Mouse (Mus musculus) embryonic facial prominence, embryonic 11.5 days (tissue): ENCODE measurements at regions not wholly inside any gene's neighbourhood (a gene's known extent, or its start where the extent isn't known, plus 50 kb on each side); places are given as distances from the start of the nearest gene placed in this dataset.

Source experiments
- ATAC-seq: fragments of 200-750 bp; cut with Nextera tagmentation; replicated peaks from 2 replicates; pipeline ENCODE4 v1.8.0; 2017; ENCODE audit warnings: low read depth; ENCODE audit not compliant: insufficient number of reproducible peaks, low FRiP score, low TSS enrichment
- DNase-seq: peaks from one replicate; pipeline ENCODE4 v3.0.0-alpha.2; 2015; ENCODE audit warnings: low spot score
- H3K27ac ChIP-seq: fragments of 300-500 bp; sonication (generic); replicated peaks from 2 replicates; pipeline ENCODE4 v1.5.1; 2014; ENCODE audit warnings: mild to moderate bottlenecking, low read depth, low read length, control low read depth
- H3K27me3 ChIP-seq: fragments of 300-500 bp; sonication (generic); 2 replicates; pipeline ENCODE4 v1.6.1; 2014; ENCODE audit warnings: mild to moderate bottlenecking, low read length, moderate library complexity, mixed read lengths; ENCODE audit not compliant: control insufficient read depth, insufficient read depth
- H3K36me3 ChIP-seq: fragments of 300-500 bp; sonication (generic); replicated peaks from 2 replicates; pipeline ENCODE4 v1.6.1; 2014; ENCODE audit warnings: low read depth, mild to moderate bottlenecking, low read length, moderate library complexity, mixed read lengths; ENCODE audit not compliant: control insufficient read depth, insufficient read depth
- H3K4me1 ChIP-seq: fragments of 300-500 bp; sonication (generic); 2 replicates; pipeline ENCODE4 v1.6.1; 2014; ENCODE audit warnings: low read length, mixed read lengths; ENCODE audit not compliant: control insufficient read depth, insufficient read depth
- H3K4me2 ChIP-seq: fragments of 300-500 bp; sonication (generic); 2 replicates; pipeline ENCODE4 v1.6.1; 2014; ENCODE audit warnings: low read depth, mild to moderate bottlenecking, control low read depth, low read length, moderate library complexity
- H3K4me3 ChIP-seq: fragments of 300-500 bp; sonication (generic); 2 replicates; pipeline ENCODE4 v1.5.1; 2014; ENCODE audit warnings: low read depth, low read length, control low read depth
- H3K9ac ChIP-seq: fragments of 300-500 bp; sonication (generic); replicated peaks from 2 replicates; pipeline ENCODE4 v1.6.1; 2014; ENCODE audit warnings: mild to moderate bottlenecking, control low read depth, low read length
- H3K9me3 ChIP-seq: fragments of 300-500 bp; sonication (generic); replicated peaks from 2 replicates; pipeline ENCODE4 v1.6.1; 2016; ENCODE audit warnings: mild to moderate bottlenecking, low read length, inconsistent platforms, mixed read lengths; ENCODE audit not compliant: control insufficient read depth
- WGBS: fragments of 180-500 bp; shearing (Covaris S2); extraction: QIAGEN DNeasy Blood & Tissue Kit; methylation state at CpG from one replicate; pipeline ENCODE4 v1.1.7; 2014; 5-methylcytosine and 5-hydroxymethylcytosine counted together

DNA sequence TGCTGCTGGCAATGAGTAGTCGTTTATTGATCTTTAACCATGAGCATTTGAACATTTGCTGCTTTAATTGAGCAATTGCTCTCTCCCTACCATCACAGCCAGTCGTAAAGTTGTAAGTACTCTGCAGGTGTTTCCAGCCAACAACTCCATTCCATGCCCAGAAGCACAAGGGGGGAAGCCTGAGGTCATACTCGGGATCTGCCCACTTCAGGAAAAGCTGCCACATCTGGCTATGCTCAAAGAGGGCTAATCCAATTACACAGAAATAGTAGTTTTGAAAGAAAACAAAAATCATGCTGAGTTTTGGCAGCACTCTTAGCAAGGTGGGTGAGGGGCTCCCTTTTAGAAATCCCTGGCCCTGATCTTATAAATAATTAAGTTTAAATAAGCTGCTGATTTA is 217.0 kb downstream of the Irx1 start:
- H3K9me3 ChIP-seq: no peaks in the 10 kb centered on the region
- no peak overlapping the region for H3K4me2 ChIP-seq
- 31% methylated on average over 3 of the region's 3 CpGs for WGBS
- H3K4me3 ChIP-seq: no peak overlapping the region
- H3K27ac ChIP-seq: no peak overlapping the region
- H3K4me1 ChIP-seq: no peaks in the 10 kb centered on the region
- ATAC-seq: no peak
- H3K9ac ChIP-seq: no peak overlapping the region
- H3K36me3 ChIP-seq: no peaks in the 10 kb centered on the region
- H3K27me3 ChIP-seq: no peaks in the 10 kb centered on the region
- DNase-seq: peak; percentile 75

DNA sequence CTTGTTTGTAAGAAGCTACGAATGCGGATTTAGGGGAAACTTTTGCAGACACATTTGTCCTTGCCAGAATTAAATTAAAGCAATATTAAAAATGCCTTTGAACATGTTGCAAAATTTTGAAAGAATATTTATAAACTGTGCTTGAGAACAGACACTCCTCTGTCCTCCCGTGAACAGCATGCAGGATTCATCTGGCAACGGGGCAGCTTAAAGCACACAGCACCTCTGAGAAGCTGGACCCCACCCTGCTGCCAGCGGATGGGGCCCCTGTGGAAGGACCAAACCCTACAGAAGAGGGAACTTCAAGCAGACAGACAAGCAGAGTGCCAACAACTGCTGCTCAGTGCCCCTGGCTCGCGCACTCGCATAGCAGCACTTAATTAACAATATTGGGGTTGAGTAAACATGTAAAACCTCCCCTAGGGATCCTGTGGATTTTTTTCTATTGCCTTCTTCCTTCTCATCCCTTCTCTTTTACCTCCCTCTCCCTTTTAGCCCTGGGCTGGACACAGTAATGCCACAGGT is 226.6 kb downstream of the Irx1 start:
- no peak for ATAC-seq
- WGBS: 77% methylated on average over 8 of the region's 8 CpGs

DNA sequence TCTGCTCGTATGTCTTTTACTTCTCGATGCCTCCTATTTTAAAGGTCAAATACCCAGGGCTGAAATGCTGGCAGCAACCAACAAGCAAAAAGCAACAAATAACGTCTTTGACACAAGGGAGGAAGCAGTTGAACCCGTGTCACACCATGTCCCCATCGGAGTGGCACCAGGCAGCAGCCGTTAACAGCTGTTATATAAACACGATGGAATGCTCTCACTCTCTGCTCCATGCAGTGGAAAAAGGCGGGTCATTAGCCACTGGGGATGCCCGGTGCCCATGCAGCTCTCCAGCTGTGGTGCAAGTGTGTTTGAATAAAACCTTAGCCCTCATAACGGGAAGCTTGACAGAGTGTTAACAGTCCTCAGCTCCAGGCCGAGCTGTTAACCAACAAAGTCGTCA is 229.3 kb downstream of the Irx1 start:
- WGBS: 53% methylated on average over 12 of the region's 12 CpGs
- ATAC-seq: no peak

More for the DNA sequence above, 226.6 kb downstream of the Irx1 start:
- Histone ChIP-seq H3K4me2 (no peak overlapping the region), H3K9me3 (no peaks in the 10 kb centered on the region), H3K4me1 (no peaks in the 10 kb centered on the region), H3K36me3 (no peaks in the 10 kb centered on the region), H3K27ac (no peak overlapping the region), H3K9ac (no peak overlapping the region), H3K4me3 (no peak overlapping the region), H3K27me3 (no peaks in the 10 kb centered on the region)
- no peak for DNase-seq

DNA sequence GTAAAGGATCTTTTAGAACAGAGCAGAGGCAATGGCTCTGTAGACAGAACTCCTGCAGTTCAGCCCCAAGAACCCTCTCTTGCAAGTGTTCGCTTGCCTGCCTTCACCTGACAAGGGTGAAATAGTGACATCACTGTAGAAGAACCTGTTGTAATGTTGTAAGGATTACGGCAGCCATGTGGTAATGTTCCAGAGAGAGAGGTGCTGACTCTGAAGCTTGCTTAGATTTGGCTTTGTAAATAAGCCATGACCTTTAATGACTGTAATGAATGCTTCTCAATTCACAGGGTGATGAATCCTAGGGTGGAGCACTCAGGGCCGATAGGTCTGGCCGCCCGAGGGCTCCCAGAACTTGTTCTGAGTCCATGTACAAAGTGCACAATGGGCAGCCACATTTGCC is 230.2 kb downstream of the Irx1 start:
- no peaks in the 10 kb centered on the region for H3K36me3 ChIP-seq
- ATAC-seq (no peak), DNase-seq (no peak)
- 77% methylated on average over 5 of the region's 5 CpGs for WGBS
- no peak overlapping the region for H3K4me3 ChIP-seq
- H3K27ac ChIP-seq: no peak overlapping the region
- H3K9me3 ChIP-seq: no peaks in the 10 kb centered on the region
- no peaks in the 10 kb centered on the region for H3K4me1 ChIP-seq
- H3K4me2 ChIP-seq: no peak overlapping the region
- H3K9ac ChIP-seq: no peak overlapping the region
- H3K27me3 ChIP-seq: no peaks in the 10 kb centered on the region

More for the DNA sequence above, 229.3 kb downstream of the Irx1 start:
- Histone ChIP-seq H3K9ac (no peak overlapping the region), H3K4me2 (no peak overlapping the region), H3K4me3 (no peak overlapping the region), H3K27me3 (no peaks in the 10 kb centered on the region), H3K36me3 (no peaks in the 10 kb centered on the region), H3K9me3 (no peaks in the 10 kb centered on the region), H3K4me1 (no peaks in the 10 kb centered on the region), H3K27ac (no peak overlapping the region)
- no peak for DNase-seq

DNA sequence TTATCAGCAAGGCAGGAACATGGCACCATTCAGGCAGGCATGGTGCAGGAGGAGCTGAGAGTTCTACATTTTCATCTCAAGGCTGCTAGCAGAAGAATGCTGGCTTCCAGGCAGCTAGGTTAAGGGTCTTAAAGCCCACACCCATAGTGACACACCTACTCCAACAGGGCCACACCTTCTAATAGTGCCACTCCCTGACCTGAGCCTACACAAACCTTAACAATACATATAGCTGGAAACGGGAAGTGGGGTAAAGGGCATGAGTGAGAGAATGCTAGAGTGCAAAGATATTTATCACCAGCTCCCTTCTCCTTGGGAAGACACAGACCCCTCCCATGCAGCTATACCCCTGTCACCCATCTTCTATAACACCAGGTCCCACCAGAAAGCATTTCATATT is 230.6 kb downstream of the Irx1 start:
- Histone ChIP-seq H3K27ac (no peak overlapping the region), H3K27me3 (no peaks in the 10 kb centered on the region), H3K9ac (no peak overlapping the region), H3K4me3 (no peak overlapping the region), H3K36me3 (no peaks in the 10 kb centered on the region), H3K4me2 (no peak overlapping the region), H3K4me1 (no peaks in the 10 kb centered on the region), H3K9me3 (no peaks in the 10 kb centered on the region)
- whole genome bisulfite sequencing: 67% methylated on average over 1 of the region's 1 CpGs
- ATAC-seq: no peak
- DNase-seq: no peak

DNA sequence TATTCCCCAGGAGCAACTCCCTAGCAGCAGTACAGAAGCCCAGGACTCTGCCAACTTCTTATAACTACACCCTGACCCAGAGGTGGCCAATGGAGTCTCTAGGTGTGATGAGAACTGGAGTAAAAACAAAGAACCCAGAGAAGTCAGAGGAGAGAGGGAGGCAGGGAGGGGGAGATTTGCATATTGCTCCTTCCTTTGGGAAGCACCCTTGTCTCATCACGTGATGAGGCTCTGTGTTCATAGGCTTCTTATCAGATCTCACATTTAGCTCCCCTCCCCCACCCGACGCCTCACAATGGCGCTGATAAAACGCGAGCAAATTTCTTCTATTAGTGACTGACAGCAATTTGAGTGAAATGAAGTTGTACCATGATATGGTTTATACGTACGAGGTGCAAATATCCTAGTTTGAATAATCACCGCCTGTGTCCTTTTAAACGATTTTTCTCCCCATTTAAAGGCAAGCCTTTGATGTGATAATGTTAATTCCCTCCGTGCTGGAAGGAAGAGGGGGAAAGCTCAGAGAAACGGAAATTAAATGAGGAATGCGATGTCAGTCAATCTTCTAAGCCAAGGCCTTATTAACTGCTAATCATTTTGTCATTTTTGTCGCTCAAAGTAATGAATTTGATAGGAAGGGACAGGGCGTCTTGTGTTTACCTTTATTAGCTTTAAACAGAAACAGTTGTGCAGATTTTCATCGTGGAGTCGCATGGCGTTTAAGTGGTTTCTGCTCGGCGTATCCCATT is 273.3 kb downstream of the Irx1 start:
- H3K4me3 ChIP-seq: no peak overlapping the region
- H3K36me3 ChIP-seq: no peaks in the 10 kb centered on the region
- DNase-seq (peak; percentile 63), ATAC-seq (no peak)
- WGBS: 13% methylated on average over 20 of the region's 20 CpGs
- no peak overlapping the region for H3K4me2 ChIP-seq
- H3K9ac ChIP-seq: no peak overlapping the region
- H3K27me3 ChIP-seq: no peaks in the 10 kb centered on the region
- H3K27ac ChIP-seq: no peak overlapping the region
- peaks cover 3% of the 10 kb centered on the region; the same call in 1 of the 2 replicates for H3K4me1 ChIP-seq
- no peaks in the 10 kb centered on the region for H3K9me3 ChIP-seq

DNA sequence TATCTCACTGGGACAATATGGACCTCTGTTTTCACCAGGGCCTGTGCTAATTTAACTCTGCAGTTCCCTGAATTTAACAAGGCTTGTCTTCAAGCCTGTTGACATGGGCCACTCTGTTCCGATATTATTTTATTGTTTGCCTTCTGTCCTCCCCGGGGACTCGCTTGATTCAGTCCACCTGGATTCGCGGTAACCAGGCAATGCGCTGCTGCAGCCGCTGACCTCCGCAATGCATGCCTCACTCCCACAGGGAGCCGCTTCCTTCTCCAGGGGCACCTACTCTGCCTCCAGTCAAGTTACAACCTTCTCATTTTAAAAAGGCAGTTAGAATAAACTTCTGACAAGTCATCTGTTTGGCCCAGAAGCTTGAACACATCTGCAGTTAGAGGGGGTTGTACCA is 274.3 kb downstream of the Irx1 start:
- H3K4me1 ChIP-seq: peaks cover 3% of the 10 kb centered on the region; the same call in 1 of the 2 replicates
- ATAC-seq (no peak), DNase-seq (peak; percentile 9)
- 31% methylated on average over 9 of the region's 9 CpGs for WGBS
- no peak overlapping the region for H3K27ac ChIP-seq
- H3K9ac ChIP-seq: no peak overlapping the region
- no peak overlapping the region for H3K4me2 ChIP-seq
- no peaks in the 10 kb centered on the region for H3K36me3 ChIP-seq
- H3K9me3 ChIP-seq: no peaks in the 10 kb centered on the region
- no peak overlapping the region for H3K4me3 ChIP-seq
- H3K27me3 ChIP-seq: no peaks in the 10 kb centered on the region

DNA sequence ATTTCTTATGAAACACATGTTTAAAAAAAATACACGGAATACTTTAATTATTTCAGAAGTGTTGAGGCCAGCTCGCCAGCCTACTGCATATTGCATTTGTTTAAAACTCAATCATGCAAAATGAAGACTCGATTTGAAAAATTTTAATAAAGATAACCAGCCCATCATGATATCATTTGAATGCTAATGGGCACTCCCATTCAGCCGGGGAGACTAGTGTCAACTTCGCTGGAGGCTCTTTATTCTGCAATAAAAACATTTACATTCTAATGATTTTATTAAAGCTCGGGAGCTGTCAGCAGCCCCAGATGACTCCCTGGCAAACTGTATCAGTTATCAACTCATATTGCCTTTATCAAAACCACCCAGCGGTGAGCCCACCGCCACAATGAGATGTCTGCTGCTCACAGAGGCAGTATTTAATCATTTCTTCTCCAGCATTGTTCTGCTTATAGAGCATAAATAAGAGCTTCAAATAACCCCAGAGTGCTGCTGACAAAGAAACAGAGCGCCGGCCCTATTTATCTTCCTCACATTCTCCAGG is 287.4 kb downstream of the Irx1 start:
- WGBS: 81% methylated on average over 10 of the region's 10 CpGs
- ATAC-seq (no peak), DNase-seq (no peak)
- no peaks in the 10 kb centered on the region for H3K27me3 ChIP-seq
- H3K9me3 ChIP-seq: no peaks in the 10 kb centered on the region
- no peak overlapping the region for H3K27ac ChIP-seq
- no peak overlapping the region for H3K4me3 ChIP-seq
- H3K4me2 ChIP-seq: no peak overlapping the region
- H3K36me3 ChIP-seq: no peaks in the 10 kb centered on the region
- no peaks in the 10 kb centered on the region for H3K4me1 ChIP-seq
- no peak overlapping the region for H3K9ac ChIP-seq
